15 mouse cellular contexts compared by ENCODE assay signal in the genomic region with DNA sequence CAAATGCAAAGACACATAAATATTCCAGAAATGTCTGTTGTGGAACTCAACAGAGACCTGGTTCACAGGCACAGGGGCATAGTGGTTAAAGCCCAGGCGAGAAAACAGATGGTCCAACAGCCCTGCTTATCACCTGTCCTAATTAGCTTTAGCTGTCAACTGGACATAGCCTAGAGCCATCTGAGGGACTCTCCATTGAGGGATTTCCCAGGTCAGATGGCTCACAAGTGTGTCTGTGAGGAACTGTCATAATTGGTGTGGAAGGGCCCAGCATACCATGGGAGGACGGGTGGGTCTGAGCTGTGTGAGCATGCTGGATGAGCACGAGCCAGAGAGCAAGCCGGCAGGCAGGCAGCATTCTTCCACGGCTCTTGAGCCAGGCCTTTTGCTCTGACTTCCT.
DNase-seq lines count a peak whose midpoint lies in the region; ATAC-seq lines count a peak whose summit lies in the region.
"Had no signal": no experiment of that assay in that cellular context is flagged by ENCODE, and none has a peak within 500 bp of the region (broad histone marks: within the 10 kb centered on the region; RNA-seq: fewer than 3 reads in every experiment).

No protein-coding gene starts in this region.

- H3K27ac ChIP-seq in hindbrain, embryonic 14.5 days = peak overlapping the region; percentile 51; the same call in 1 of the 2 replicates
- H3K27ac ChIP-seq in hindbrain, embryonic 11.5 days (ENCODE audit: low read depth, low read length) = no peak overlapping the region
- H3K27ac ChIP-seq in midbrain, embryonic 14.5 days (replicated peaks; ENCODE audit: low read depth, low read length) = 0 out of 2 replicates have a peak overlapping the region, but pooled peaks have one; percentile 21
- no peak overlapping the region for H3K27ac ChIP-seq in liver, embryonic 11.5 days (ENCODE audit: low read depth, low read length)
- H3K27ac ChIP-seq: heart, adult 2 months; liver, embryonic 14.5 days; neural tube, embryonic 15.5 days had no signal

- no peaks in the 10 kb centered on the region for H3K9me3 ChIP-seq in hindbrain, embryonic 14.5 days (ENCODE audit: control insufficient read depth, low read length)
- H3K9me3 ChIP-seq in hindbrain, embryonic 11.5 days (ENCODE audit: control insufficient read depth, low read length) = no peaks in the 10 kb centered on the region
- no peaks in the 10 kb centered on the region for H3K9me3 ChIP-seq in midbrain, embryonic 14.5 days (ENCODE audit: control insufficient read depth, low read length)
- H3K9me3 ChIP-seq in liver, embryonic 11.5 days (ENCODE audit: control insufficient read depth, low read length) = no peaks in the 10 kb centered on the region
- H3K9me3 ChIP-seq: neural tube, embryonic 15.5 days had no signal

- peaks cover 14% of the 10 kb centered on the region for H3K4me1 ChIP-seq in hindbrain, embryonic 14.5 days (replicated peaks; ENCODE audit: control insufficient read depth, insufficient read depth, low read length)
- H3K4me1 ChIP-seq in hindbrain, embryonic 11.5 days (replicated peaks; ENCODE audit: control insufficient read depth, insufficient read depth, low read length) = no peaks in the 10 kb centered on the region
- peaks cover 13% of the 10 kb centered on the region for H3K4me1 ChIP-seq in midbrain, embryonic 14.5 days (ENCODE audit: control insufficient read depth, insufficient read depth, low read length)
- no peaks in the 10 kb centered on the region for H3K4me1 ChIP-seq in liver, embryonic 11.5 days (replicated peaks; ENCODE audit: control insufficient read depth, insufficient read depth, low read length)

- peak; percentile 18; the same call in 1 of the 2 replicates for ATAC-seq in hindbrain, embryonic 14.5 days (ENCODE audit: low FRiP score)
- no peak for ATAC-seq in hindbrain, embryonic 11.5 days (ENCODE audit: low FRiP score)
- peak; percentile 65; the same call in 1 of the 2 replicates for ATAC-seq in midbrain, embryonic 14.5 days (ENCODE audit: low FRiP score, low TSS enrichment)
- ATAC-seq in liver, embryonic 11.5 days (replicated peaks; ENCODE audit: low FRiP score) = no peak
- ATAC-seq: intestine, embryonic 16.5 days had no signal

- H3K27me3 ChIP-seq in hindbrain, embryonic 14.5 days (ENCODE audit: control insufficient read depth, insufficient read depth, low read length) = no peaks in the 10 kb centered on the region
- H3K27me3 ChIP-seq in hindbrain, embryonic 11.5 days (ENCODE audit: control insufficient read depth, insufficient read depth, low read length) = no peaks in the 10 kb centered on the region
- no peaks in the 10 kb centered on the region for H3K27me3 ChIP-seq in midbrain, embryonic 14.5 days (ENCODE audit: control insufficient read depth, insufficient read depth, low read length)
- no peaks in the 10 kb centered on the region for H3K27me3 ChIP-seq in liver, embryonic 11.5 days (replicated peaks; ENCODE audit: control insufficient read depth, insufficient read depth, low read length)
- H3K27me3 ChIP-seq: neural tube, embryonic 15.5 days had no signal

- H3K9ac ChIP-seq in hindbrain, embryonic 14.5 days = no peak overlapping the region
- no peak overlapping the region for H3K9ac ChIP-seq in hindbrain, embryonic 11.5 days (ENCODE audit: low read depth, low read length)
- no peak overlapping the region; the same call in 1 of the 2 replicates for H3K9ac ChIP-seq in midbrain, embryonic 14.5 days (replicated peaks; ENCODE audit: low read length)
- H3K9ac ChIP-seq in liver, embryonic 11.5 days (ENCODE audit: low read depth, low read length) = no peak overlapping the region
- H3K9ac ChIP-seq: liver, embryonic 14.5 days; neural tube, embryonic 15.5 days had no signal

- peaks cover 19% of the 10 kb centered on the region for H3K36me3 ChIP-seq in hindbrain, embryonic 14.5 days (replicated peaks; ENCODE audit: control insufficient read depth, insufficient read depth)
- no peaks in the 10 kb centered on the region for H3K36me3 ChIP-seq in hindbrain, embryonic 11.5 days (ENCODE audit: control insufficient read depth, insufficient read depth, low read length)
- H3K36me3 ChIP-seq in midbrain, embryonic 14.5 days (ENCODE audit: control insufficient read depth, insufficient read depth, low read length) = peaks cover 19% of the 10 kb centered on the region; the same call in 1 of the 2 replicates
- H3K36me3 ChIP-seq in liver, embryonic 11.5 days (ENCODE audit: control insufficient read depth, insufficient read depth, low read length) = no peaks in the 10 kb centered on the region
- H3K36me3 ChIP-seq: G1E had no signal

- no peak overlapping the region for H3K4me2 ChIP-seq in hindbrain, embryonic 14.5 days (replicated peaks)
- H3K4me2 ChIP-seq in hindbrain, embryonic 11.5 days (replicated peaks; ENCODE audit: low read depth, low read length) = no peak overlapping the region
- H3K4me2 ChIP-seq in midbrain, embryonic 14.5 days (ENCODE audit: low read length) = no peak overlapping the region
- no peak overlapping the region for H3K4me2 ChIP-seq in liver, embryonic 11.5 days
- H3K4me2 ChIP-seq: neural tube, embryonic 15.5 days had no signal

- WGBS in hindbrain, embryonic 14.5 days = 50% methylated on average over 5 of the region's 5 CpGs
- 60% methylated on average over 5 of the region's 5 CpGs for WGBS in hindbrain, embryonic 11.5 days
- 57% methylated on average over 5 of the region's 5 CpGs for WGBS in midbrain, embryonic 14.5 days
- 59% methylated on average over 5 of the region's 5 CpGs for WGBS in liver, embryonic 11.5 days

- DNase-seq in hindbrain, embryonic 14.5 days (ENCODE audit: low spot score) = no peak
- no peak for DNase-seq in hindbrain, embryonic 11.5 days (ENCODE audit: low spot score)
- DNase-seq in cerebellum, adult 11 months = peak; percentile 35
- peak; percentile 44 to 47 for DNase-seq in cerebellum, postnatal 10 days
- DNase-seq in midbrain, embryonic 14.5 days = no peak
- DNase-seq in right cerebral cortex, postnatal 4 days = no peak
- no peak for DNase-seq in liver, embryonic 11.5 days (ENCODE audit: low spot score)
- DNase-seq: adrenal gland, postnatal 36 days; heart, adult 2 months; kidney, postnatal 14 days; layer of hippocampus, adult 9-11 months had no signal

- no peak overlapping the region for H3K4me3 ChIP-seq in hindbrain, embryonic 14.5 days (replicated peaks; ENCODE audit: low read length)
- no peak overlapping the region for H3K4me3 ChIP-seq in hindbrain, embryonic 11.5 days (ENCODE audit: low read depth, low read length)
- H3K4me3 ChIP-seq in midbrain, embryonic 14.5 days (replicated peaks; ENCODE audit: low read depth, low read length) = no peak overlapping the region
- H3K4me3 ChIP-seq in liver, embryonic 11.5 days (ENCODE audit: low read depth, low read length) = no peak overlapping the region
- H3K4me3 ChIP-seq: heart, adult 2 months; neural tube, embryonic 15.5 days had no signal

Comparison
In these comparisons a context has a peak if more than half of its experiments do, and no peak if none do; other contexts are left out.
1. ATAC-seq: peak in hindbrain, embryonic 14.5 days (single experiment) and midbrain, embryonic 14.5 days (single experiment); none in hindbrain, embryonic 11.5 days (single experiment) and liver, embryonic 11.5 days (single experiment).
2. H3K27ac ChIP-seq: peak in hindbrain, embryonic 14.5 days (single experiment) and midbrain, embryonic 14.5 days (single experiment); none in hindbrain, embryonic 11.5 days (single experiment) and liver, embryonic 11.5 days (single experiment).
3. DNase-seq: peak in cerebellum, adult 11 months (single experiment) and cerebellum, postnatal 10 days (2 of 2); none in hindbrain, embryonic 14.5 days (single experiment), hindbrain, embryonic 11.5 days (single experiment), midbrain, embryonic 14.5 days (single experiment), right cerebral cortex, postnatal 4 days (single experiment) and liver, embryonic 11.5 days (single experiment).